Mouse (Mus musculus): ENCODE results near the gene Cenpx.
"Not testable (repeated sequence)": the region's sequence is repeated elsewhere in the genome, so short reads cannot be mapped to it uniquely, and the experiment has no call there.

Cenpx gene

GRCm38 (mm10) chr11:120695184-120695583 lies 18.4 kb downstream of the Cenpx start:
- DNase-seq (ENCODE audit: low read depth, low spot score) = no peak
- H3K36me3 ChIP-seq (ENCODE audit: control insufficient read depth, insufficient read depth, low read length, poor library complexity, severe bottlenecking) = peaks cover 6% of the 10 kb centered on the region

GRCm38 (mm10) chr11:120693461-120693860 lies 20.1 kb downstream of the Cenpx start:
- Histone ChIP-seq H3K27me3 (ENCODE audit: control insufficient read depth, insufficient read depth, low read length, poor library complexity, severe bottlenecking) (no peaks in the 10 kb centered on the region), H3K36me3 (ENCODE audit: control insufficient read depth, insufficient read depth, low read length, poor library complexity, severe bottlenecking) (peaks cover 8% of the 10 kb centered on the region)
- no peak for DNase-seq (ENCODE audit: low read depth, low spot score)

More at GRCm38 (mm10) chr11:120695184-120695583, 18.4 kb downstream of the Cenpx start:
- no peaks in the 10 kb centered on the region for H3K27me3 ChIP-seq (ENCODE audit: control insufficient read depth, insufficient read depth, low read length, poor library complexity, severe bottlenecking)

- H3K27me3 ChIP-seq (ENCODE audit: control insufficient read depth, insufficient read depth, low read length, poor library complexity, severe bottlenecking) = no peaks in the 10 kb centered on the region
- H3K36me3 ChIP-seq (ENCODE audit: control insufficient read depth, insufficient read depth, low read length, poor library complexity, severe bottlenecking) = peaks cover 8% of the 10 kb centered on the region
- DNase-seq (ENCODE audit: low read depth, low spot score) = no peak
Observed at GRCm38 (mm10) chr11:120692471-120693011, 21.0 kb downstream of the Cenpx start.

- no peak for DNase-seq (ENCODE audit: low read depth, low spot score)
- Histone ChIP-seq H3K36me3 (ENCODE audit: control insufficient read depth, insufficient read depth, low read length, poor library complexity, severe bottlenecking) (peaks cover 8% of the 10 kb centered on the region), H3K27me3 (ENCODE audit: control insufficient read depth, insufficient read depth, low read length, poor library complexity, severe bottlenecking) (no peaks in the 10 kb centered on the region)
Observed at GRCm38 (mm10) chr11:120689365-120689764, 24.2 kb downstream of the Cenpx start.

GRCm38 (mm10) chr11:120686650-120687272 lies 26.8 kb downstream of the Cenpx start:
- no peaks in the 10 kb centered on the region for H3K27me3 ChIP-seq (ENCODE audit: control insufficient read depth, insufficient read depth, low read length, poor library complexity, severe bottlenecking)
- DNase-seq (ENCODE audit: low read depth, low spot score) = no peak
- H3K36me3 ChIP-seq (ENCODE audit: control insufficient read depth, insufficient read depth, low read length, poor library complexity, severe bottlenecking) = peaks cover 7% of the 10 kb centered on the region

GRCm38 (mm10) chr11:120684660-120685059 lies 28.9 kb downstream of the Cenpx start:
- no peak for DNase-seq (ENCODE audit: low read depth, low spot score)
- peaks cover 5% of the 10 kb centered on the region; the same call in 1 of the 2 replicates for H3K36me3 ChIP-seq (ENCODE audit: control insufficient read depth, insufficient read depth, low read length, poor library complexity, severe bottlenecking)

GRCm38 (mm10) chr11:120684086-120684485 lies 29.5 kb downstream of the Cenpx start:
- H3K27me3 ChIP-seq (ENCODE audit: control insufficient read depth, insufficient read depth, low read length, poor library complexity, severe bottlenecking) = no peaks in the 10 kb centered on the region
- peaks cover 5% of the 10 kb centered on the region; the same call in 1 of the 2 replicates for H3K36me3 ChIP-seq (ENCODE audit: control insufficient read depth, insufficient read depth, low read length, poor library complexity, severe bottlenecking)
- no peak for DNase-seq (ENCODE audit: low read depth, low spot score)

More at GRCm38 (mm10) chr11:120684660-120685059, 28.9 kb downstream of the Cenpx start:
- H3K27me3 ChIP-seq (ENCODE audit: control insufficient read depth, insufficient read depth, low read length, poor library complexity, severe bottlenecking) = no peaks in the 10 kb centered on the region

- Histone ChIP-seq H3K27me3 (ENCODE audit: control insufficient read depth, insufficient read depth, low read length, poor library complexity, severe bottlenecking) (no peaks in the 10 kb centered on the region), H3K36me3 (ENCODE audit: control insufficient read depth, insufficient read depth, low read length, poor library complexity, severe bottlenecking) (peaks cover 5% of the 10 kb centered on the region; the same call in 1 of the 2 replicates)
- DNase-seq (ENCODE audit: low read depth, low spot score) = no peak
Observed at GRCm38 (mm10) chr11:120683536-120683935, 30.0 kb downstream of the Cenpx start.

- Histone ChIP-seq H3K27me3 (ENCODE audit: control insufficient read depth, insufficient read depth, low read length, poor library complexity, severe bottlenecking) (no peaks in the 10 kb centered on the region), H3K36me3 (ENCODE audit: control insufficient read depth, insufficient read depth, low read length, poor library complexity, severe bottlenecking) (peaks cover 5% of the 10 kb centered on the region; the same call in 1 of the 2 replicates)
- DNase-seq (ENCODE audit: low read depth, low spot score) = no peak
Observed at GRCm38 (mm10) chr11:120682683-120683082, 30.9 kb downstream of the Cenpx start.

- peak; percentile 65 for DNase-seq (ENCODE audit: low read depth, low spot score)
- Histone ChIP-seq H3K27me3 (ENCODE audit: control insufficient read depth, insufficient read depth, low read length, poor library complexity, severe bottlenecking) (no peaks in the 10 kb centered on the region), H3K36me3 (ENCODE audit: control insufficient read depth, insufficient read depth, low read length, poor library complexity, severe bottlenecking) (no peaks in the 10 kb centered on the region; the same call in 1 of the 2 replicates)
Observed at GRCm38 (mm10) chr11:120679909-120680308, 33.6 kb downstream of the Cenpx start.

GRCm38 (mm10) chr11:120676951-120677350 lies 36.6 kb downstream of the Cenpx start:
- no peak for DNase-seq (ENCODE audit: low read depth, low spot score)
- Histone ChIP-seq H3K27me3 (ENCODE audit: control insufficient read depth, insufficient read depth, low read length, poor library complexity, severe bottlenecking) (no peaks in the 10 kb centered on the region), H3K36me3 (ENCODE audit: control insufficient read depth, insufficient read depth, low read length, poor library complexity, severe bottlenecking) (no peaks in the 10 kb centered on the region; the same call in 1 of the 2 replicates)

GRCm38 (mm10) chr11:120675875-120676274 lies 37.7 kb downstream of the Cenpx start:
- not testable (repeated sequence) for DNase-seq (ENCODE audit: low read depth, low spot score); H3K27me3 ChIP-seq (ENCODE audit: control insufficient read depth, insufficient read depth, low read length, poor library complexity, severe bottlenecking); H3K36me3 ChIP-seq (ENCODE audit: control insufficient read depth, insufficient read depth, low read length, poor library complexity, severe bottlenecking)

- DNase-seq (ENCODE audit: low read depth, low spot score) = no peak
Observed at GRCm38 (mm10) chr11:120673594-120674122, 39.9 kb downstream of the Cenpx start.

GRCm38 (mm10) chr11:120672687-120673593 lies 40.6 kb downstream of the Cenpx start, which contains the start of gene Aspscr1:
Gene Aspscr1 (plus strand): TSS chr11:120672973.
- peak; percentile 96 for DNase-seq (ENCODE audit: low read depth, low spot score)
- Histone ChIP-seq H3K36me3 (ENCODE audit: control insufficient read depth, insufficient read depth, low read length, poor library complexity, severe bottlenecking) (no peaks in the 10 kb centered on the region), H3K27me3 (ENCODE audit: control insufficient read depth, insufficient read depth, low read length, poor library complexity, severe bottlenecking) (no peaks in the 10 kb centered on the region)

More at GRCm38 (mm10) chr11:120673594-120674122, 39.9 kb downstream of the Cenpx start:
- no peaks in the 10 kb centered on the region for H3K36me3 ChIP-seq (ENCODE audit: control insufficient read depth, insufficient read depth, low read length, poor library complexity, severe bottlenecking)
- H3K27me3 ChIP-seq (ENCODE audit: control insufficient read depth, insufficient read depth, low read length, poor library complexity, severe bottlenecking) = no peaks in the 10 kb centered on the region
